Mouse (Mus musculus) hindbrain, embryonic 16.5 days (tissue): ENCODE results near the gene Dennd6a. TPM values are rescaled to one million over a fixed set of nuclear protein-coding genes. Genes with fewer than 3 reads are reported as not detected.

Source experiments
- ATAC-seq: fragments of 200-750 bp; cut with Nextera tagmentation; 2 replicates; pipeline ENCODE4 v1.8.0; 2017; ENCODE audit warnings: moderate TSS enrichment, moderate library complexity
- H3K27ac ChIP-seq: fragments of 300-500 bp; sonication (generic); 2 replicates; pipeline ENCODE4 v1.5.1; 2014; ENCODE audit warnings: low read depth, mild to moderate bottlenecking, control low read depth, low read length, moderate library complexity
- H3K27me3 ChIP-seq: fragments of 300-500 bp; sonication (generic); replicated peaks from 2 replicates; pipeline ENCODE4 v1.6.1; 2014; ENCODE audit warnings: low read length; ENCODE audit not compliant: control insufficient read depth, insufficient read depth
- H3K36me3 ChIP-seq: fragments of 300-500 bp; sonication (generic); 2 replicates; pipeline ENCODE4 v1.6.1; 2014; ENCODE audit warnings: mild to moderate bottlenecking, low read length, moderate library complexity, mixed read lengths; ENCODE audit not compliant: control insufficient read depth, insufficient read depth
- H3K4me1 ChIP-seq: fragments of 300-500 bp; sonication (generic); 2 replicates; pipeline ENCODE4 v1.6.1; 2014; ENCODE audit warnings: low read depth, low read length; ENCODE audit not compliant: control insufficient read depth, insufficient read depth
- H3K4me2 ChIP-seq: fragments of 300-500 bp; sonication (generic); 2 replicates; pipeline ENCODE4 v1.6.1; 2014; ENCODE audit warnings: mild to moderate bottlenecking, low read length, control low read depth, moderate library complexity
- H3K4me3 ChIP-seq: fragments of 300-500 bp; sonication (generic); 2 replicates; pipeline ENCODE4 v1.5.1; 2014; ENCODE audit warnings: mild to moderate bottlenecking, low read length, control low read depth, moderate library complexity
- H3K9ac ChIP-seq: fragments of 300-500 bp; sonication (generic); 2 replicates; pipeline ENCODE4 v1.6.1; 2014; ENCODE audit warnings: low read depth, mild to moderate bottlenecking, control low read depth, low read length, moderate library complexity
- H3K9me3 ChIP-seq: fragments of 300-500 bp; sonication (generic); 2 replicates; pipeline ENCODE4 v1.6.1; 2014; ENCODE audit warnings: mild to moderate bottlenecking, low read length, moderate library complexity; ENCODE audit not compliant: control insufficient read depth
- WGBS: fragments of 180-500 bp; shearing (Covaris S2); extraction: QIAGEN DNeasy Blood & Tissue Kit; methylation state at CpG from one replicate; pipeline ENCODE4 v1.1.7; 2014; 5-methylcytosine and 5-hydroxymethylcytosine counted together
- polyA plus RNA-seq: library from polyadenylated mRNA; unstranded; fragments of >200 nt; fragmentation: Nextera tagmentation; extraction: Ambion mirVana; gene quantifications from 2 replicates; pipeline ENCODE4 v1.2.1, GENCODE M21; 2015

The Dennd6a gene
- polyA plus RNA-seq, 1 experiment from 2014 or later, result 14.9 TPM

GRCm38 (mm10) chr14:26637025-26637850 lies 63.6 kb downstream of the Dennd6a start:
- WGBS, result 27% methylated on average over 17 of the region's 17 CpGs

GRCm38 (mm10) chr14:26637851-26638707 lies 64.4 kb downstream of the Dennd6a start, which contains the start of gene Arf4:
Arf4 (plus strand) TSS chr14:26638074.
- no peaks in the 10 kb centered on the region for H3K36me3 ChIP-seq
- H3K9ac ChIP-seq, result peak within 1 kb of the TSS; percentile 95
- peak within 1 kb of the TSS; percentile 62 for H3K4me2 ChIP-seq
- H3K27me3 ChIP-seq, result no peaks in the 10 kb centered on the region
- no peaks in the 10 kb centered on the region for H3K9me3 ChIP-seq
- peak; percentile 99 for ATAC-seq
- peaks cover 17% of the 10 kb centered on the region for H3K4me1 ChIP-seq
- H3K27ac ChIP-seq, result peak within 1 kb of the TSS; percentile 82
- WGBS, result under 1% methylated on average over 67 of the region's 83 CpGs
- peak within 1 kb of the TSS; percentile 90 for H3K4me3 ChIP-seq

More at GRCm38 (mm10) chr14:26637025-26637850, 63.6 kb downstream of the Dennd6a start:
- Histone ChIP-seq H3K4me3 (peak overlapping the region; percentile 90), H3K27ac (peak overlapping the region; percentile 82), H3K27me3 (no peaks in the 10 kb centered on the region), H3K4me1 (peaks cover 17% of the 10 kb centered on the region), H3K36me3 (peaks cover 2% of the 10 kb centered on the region; the same call in 1 of the 2 replicates), H3K4me2 (peak overlapping the region; percentile 60), H3K9ac (peak overlapping the region; percentile 95), H3K9me3 (no peaks in the 10 kb centered on the region)
- peak; percentile 46 for ATAC-seq

- H3K36me3 ChIP-seq, result no peaks in the 10 kb centered on the region
- H3K27ac ChIP-seq, result peak overlapping the region; percentile 82
- no peaks in the 10 kb centered on the region for H3K27me3 ChIP-seq
- H3K4me1 ChIP-seq, result peaks cover 17% of the 10 kb centered on the region
- peak; percentile 7 for ATAC-seq
- no peaks in the 10 kb centered on the region for H3K9me3 ChIP-seq
- H3K4me2 ChIP-seq, result peak overlapping the region; percentile 62
- H3K9ac ChIP-seq, result peak overlapping the region; percentile 95
- 0% methylated on average over 16 of the region's 16 CpGs for WGBS
- peak overlapping the region; percentile 90 for H3K4me3 ChIP-seq
Measured at GRCm38 (mm10) chr14:26638708-26639084, 65.0 kb downstream of the Dennd6a start.

- Histone ChIP-seq H3K9me3 (no peaks in the 10 kb centered on the region), H3K27ac (no peak overlapping the region), H3K27me3 (no peaks in the 10 kb centered on the region), H3K9ac (peak overlapping the region; percentile 95), H3K4me1 (peaks cover 17% of the 10 kb centered on the region), H3K4me2 (peak overlapping the region; percentile 62), H3K4me3 (peak overlapping the region; percentile 90), H3K36me3 (no peaks in the 10 kb centered on the region)
- no peak for ATAC-seq
- WGBS, result 2% methylated on average over 11 of the region's 11 CpGs
Measured at GRCm38 (mm10) chr14:26639251-26639650, 65.6 kb downstream of the Dennd6a start.

GRCm38 (mm10) chr14:26639961-26640360 lies 66.3 kb downstream of the Dennd6a start:
- Histone ChIP-seq H3K4me1 (peaks cover 17% of the 10 kb centered on the region), H3K36me3 (no peaks in the 10 kb centered on the region), H3K9me3 (no peaks in the 10 kb centered on the region), H3K27ac (no peak overlapping the region), H3K4me2 (peak overlapping the region; percentile 62), H3K4me3 (peak overlapping the region; percentile 90), H3K9ac (peak overlapping the region; percentile 38; the same call in 1 of the 2 replicates), H3K27me3 (no peaks in the 10 kb centered on the region)
- no peak for ATAC-seq
- WGBS, result 51% methylated on average over 2 of the region's 2 CpGs

- Histone ChIP-seq H3K4me1 (peaks cover 17% of the 10 kb centered on the region), H3K27ac (no peak overlapping the region), H3K9ac (no peak overlapping the region), H3K27me3 (no peaks in the 10 kb centered on the region), H3K4me2 (no peak overlapping the region), H3K9me3 (no peaks in the 10 kb centered on the region), H3K4me3 (no peak overlapping the region), H3K36me3 (peaks cover 3% of the 10 kb centered on the region; the same call in 1 of the 2 replicates)
- 74% methylated on average over 3 of the region's 3 CpGs for WGBS
- ATAC-seq, result no peak
Measured at GRCm38 (mm10) chr14:26643006-26643624, 69.5 kb downstream of the Dennd6a start.

GRCm38 (mm10) chr14:26645989-26646650 lies 72.5 kb downstream of the Dennd6a start:
- Histone ChIP-seq H3K27ac (no peak overlapping the region), H3K4me1 (peaks cover 7% of the 10 kb centered on the region; the same call in 1 of the 2 replicates), H3K9me3 (no peaks in the 10 kb centered on the region), H3K36me3 (peaks cover 3% of the 10 kb centered on the region; the same call in 1 of the 2 replicates), H3K27me3 (no peaks in the 10 kb centered on the region), H3K9ac (no peak overlapping the region), H3K4me3 (no peak overlapping the region), H3K4me2 (no peak overlapping the region)
- ATAC-seq, result peak; percentile 45; the same call in 1 of the 2 replicates
- WGBS, result 33% methylated on average over 5 of the region's 5 CpGs

- no peak overlapping the region for H3K27ac ChIP-seq
- no peak overlapping the region for H3K4me2 ChIP-seq
- ATAC-seq, result no peak
- WGBS, result 87% methylated on average over 2 of the region's 2 CpGs
- no peak overlapping the region for H3K9ac ChIP-seq
- peaks cover 7% of the 10 kb centered on the region; the same call in 1 of the 2 replicates for H3K4me1 ChIP-seq
- no peaks in the 10 kb centered on the region for H3K9me3 ChIP-seq
- H3K27me3 ChIP-seq, result no peaks in the 10 kb centered on the region
- peaks cover 8% of the 10 kb centered on the region; the same call in 1 of the 2 replicates for H3K36me3 ChIP-seq
- no peak overlapping the region for H3K4me3 ChIP-seq
Measured at GRCm38 (mm10) chr14:26647811-26648210, 74.2 kb downstream of the Dennd6a start.
